Mouse (Mus musculus) testis, adult 2 months (tissue): ENCODE results near the gene Lima1. TPM values are rescaled to one million over a fixed set of nuclear protein-coding genes. Genes with fewer than 3 reads are reported as not detected.

Source experiments
- H3K27ac ChIP-seq: fragments of 200-500 bp; 2 replicates; pipeline ENCODE4 v1.5.1; 2012; ENCODE audit warnings: low read depth, low read length; ENCODE audit not compliant: control insufficient read depth, insufficient read depth
- H3K27me3 ChIP-seq: fragments of 200-500 bp; 2 replicates; pipeline ENCODE4 v1.6.1; 2012; ENCODE audit warnings: mild to moderate bottlenecking, low read length, moderate library complexity; ENCODE audit not compliant: control insufficient read depth, insufficient read depth
- H3K36me3 ChIP-seq: fragments of 200-500 bp; 2 replicates; pipeline ENCODE4 v1.6.1; 2012; ENCODE audit warnings: mild to moderate bottlenecking, low read length; ENCODE audit not compliant: control insufficient read depth, insufficient read depth
- H3K4me1 ChIP-seq: fragments of 200-500 bp; 2 replicates; pipeline ENCODE4 v1.6.1; 2012; ENCODE audit warnings: low read length; ENCODE audit not compliant: control insufficient read depth, insufficient read depth
- H3K4me3 ChIP-seq: fragments of 200-500 bp; 2 replicates; pipeline ENCODE4 v1.5.1; 2012; ENCODE audit warnings: low read depth, mild to moderate bottlenecking, low read length, moderate library complexity, mixed read lengths; ENCODE audit not compliant: control insufficient read depth
- CTCF ChIP-seq: fragments of 200-500 bp; IDR thresholded peaks from 2 replicates; pipeline ENCODE4 v1.5.1; 2012; ENCODE audit warnings: low read depth, mild to moderate bottlenecking, inconsistent platforms, low read length, moderate library complexity; ENCODE audit not compliant: control insufficient read depth, insufficient read depth, insufficient replicate concordance
- POLR2A ChIP-seq: fragments of 200-500 bp; IDR thresholded peaks from 2 replicates; pipeline ENCODE4 v1.6.1; 2012; ENCODE audit warnings: low read depth, mild to moderate bottlenecking, inconsistent platforms, low read length, moderate library complexity; ENCODE audit not compliant: control insufficient read depth
- polyA plus RNA-seq: library from polyadenylated mRNA; depleted of rRNA; stranded (reverse); fragments of >200 nt; gene quantifications from 2 replicates; pipeline ENCODE4 v1.2.3, GENCODE M21; 2012; rRNA removed

Gene Lima1
- polyA plus RNA-seq, 1 experiment: 3.8 TPM

DNA sequence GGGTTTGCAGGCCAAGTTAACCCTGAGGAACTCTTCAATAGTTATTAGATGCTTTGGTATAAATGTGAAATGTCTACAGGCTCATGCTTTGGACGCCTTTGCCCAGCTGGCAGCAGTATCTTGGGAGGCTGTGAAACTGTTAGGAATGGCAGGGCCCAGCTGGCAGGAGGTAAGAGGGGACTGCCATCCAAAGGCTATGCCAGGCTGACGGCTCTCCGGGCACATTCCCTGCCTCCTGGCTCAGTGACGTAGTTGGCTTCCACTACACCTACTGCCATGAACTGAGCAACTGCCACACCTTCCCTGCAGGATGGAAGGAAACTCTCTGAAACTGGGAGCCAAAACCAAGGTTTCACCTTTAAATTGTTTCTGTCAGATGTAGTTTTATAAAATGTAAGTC, 135.0 kb downstream of the Lima1 start:
- Histone ChIP-seq H3K27me3 (no peaks in the 10 kb centered on the region), H3K4me3 (no peak overlapping the region), H3K27ac (no peak overlapping the region), H3K36me3 (no peaks in the 10 kb centered on the region; the same call in none of the 2 replicates), H3K4me1 (no peaks in the 10 kb centered on the region)
- TF ChIP-seq POLR2A (no peak), CTCF (no peak)

DNA sequence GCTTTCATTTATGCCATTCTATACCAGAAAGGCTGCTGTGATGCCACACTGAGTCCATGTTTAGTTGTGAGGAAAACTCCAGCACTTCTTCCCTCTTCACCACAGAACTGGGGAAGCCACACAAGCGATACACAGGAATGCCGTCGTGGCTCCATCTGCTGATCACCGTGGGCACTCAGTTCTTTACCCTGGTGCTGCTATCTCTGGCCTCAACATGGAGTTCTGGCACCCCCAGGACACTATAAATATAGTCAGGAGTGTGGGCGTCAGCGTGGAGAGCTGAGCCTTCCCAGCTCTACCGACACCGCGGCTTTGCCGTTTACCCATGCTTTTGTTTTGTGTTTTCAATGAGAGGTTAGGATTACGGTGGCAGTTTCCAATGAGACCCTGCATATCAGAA, 138.6 kb downstream of the Lima1 start:
- TF ChIP-seq POLR2A (no peak), CTCF (no peak)
- Histone ChIP-seq H3K36me3 (peaks cover 1% of the 10 kb centered on the region; the same call in 1 of the 2 replicates), H3K4me1 (no peaks in the 10 kb centered on the region), H3K27me3 (no peaks in the 10 kb centered on the region), H3K27ac (no peak overlapping the region), H3K4me3 (no peak overlapping the region)

DNA sequence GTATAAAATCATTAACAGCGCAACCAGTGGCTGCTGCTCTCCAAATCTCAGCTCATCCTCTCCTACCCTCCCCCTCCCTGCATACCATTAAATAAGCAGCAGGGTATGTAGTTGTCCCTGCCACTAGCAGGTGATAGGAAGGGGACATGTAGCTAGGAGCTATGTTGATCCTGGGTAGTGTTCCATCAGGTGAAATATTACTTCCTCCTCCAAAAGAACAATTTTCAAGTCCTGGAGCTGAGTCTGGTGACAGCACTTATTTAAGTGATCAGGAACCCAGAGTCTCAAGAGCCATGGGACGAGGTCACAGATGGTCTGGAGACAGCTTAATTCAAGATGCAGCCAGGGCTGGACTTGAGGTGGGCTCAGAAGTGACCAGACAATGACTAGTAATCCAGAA, 139.6 kb downstream of the Lima1 start:
- TF ChIP-seq POLR2A: no peak
- TF ChIP-seq CTCF: no peak
- H3K27ac ChIP-seq: no peak overlapping the region
- no peaks in the 10 kb centered on the region for H3K27me3 ChIP-seq
- no peak overlapping the region for H3K4me3 ChIP-seq
- peaks cover 1% of the 10 kb centered on the region; the same call in 1 of the 2 replicates for H3K36me3 ChIP-seq
- no peaks in the 10 kb centered on the region for H3K4me1 ChIP-seq

DNA sequence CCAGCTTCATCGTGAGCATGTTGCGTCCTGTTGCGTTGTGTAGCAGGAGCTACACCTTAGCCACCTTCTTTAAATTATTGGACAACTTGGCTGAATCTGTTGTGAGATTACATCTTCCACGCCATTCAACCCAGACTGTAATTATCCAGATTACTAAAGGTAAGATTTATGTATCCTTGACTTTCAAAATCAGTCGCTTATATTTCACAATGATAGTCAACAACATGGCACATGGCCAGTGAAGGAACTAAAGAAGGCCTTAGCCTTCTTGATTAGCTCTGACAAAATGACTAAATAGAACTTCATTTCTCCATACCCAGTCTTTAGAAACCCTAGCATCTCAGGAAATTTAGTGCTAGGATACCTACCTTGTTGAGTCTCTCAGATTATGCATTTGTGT, 142.1 kb downstream of the Lima1 start:
- H3K36me3 ChIP-seq: peaks cover 1% of the 10 kb centered on the region; the same call in 1 of the 2 replicates
- H3K27ac ChIP-seq: no peak overlapping the region
- no peak overlapping the region for H3K4me3 ChIP-seq
- TF ChIP-seq POLR2A (no peak), CTCF (no peak)
- no peaks in the 10 kb centered on the region for H3K27me3 ChIP-seq
- H3K4me1 ChIP-seq: no peaks in the 10 kb centered on the region

DNA sequence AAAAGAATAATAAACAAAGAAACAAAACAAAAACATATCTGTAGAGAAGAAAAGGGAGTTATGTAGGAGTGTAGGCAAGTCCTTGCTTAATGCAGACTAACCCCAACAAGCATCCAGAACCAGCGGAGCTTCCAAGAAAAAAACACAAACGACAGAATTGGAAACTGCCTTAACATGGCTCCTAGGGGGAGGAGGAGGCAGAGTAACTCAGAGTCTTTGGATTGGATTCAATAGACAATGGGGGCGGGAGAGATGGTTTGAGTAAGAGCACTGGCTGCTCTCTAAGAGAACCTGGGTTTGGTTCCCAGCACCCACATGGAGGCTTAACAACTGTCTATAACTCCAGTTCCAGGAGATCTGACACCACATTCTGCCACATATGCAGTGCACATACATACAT, 143.6 kb downstream of the Lima1 start:
- peaks cover 1% of the 10 kb centered on the region; the same call in 1 of the 2 replicates for H3K36me3 ChIP-seq
- TF ChIP-seq POLR2A: no peak
- no peak for TF ChIP-seq CTCF
- H3K27ac ChIP-seq: no peak overlapping the region
- no peaks in the 10 kb centered on the region for H3K4me1 ChIP-seq
- H3K4me3 ChIP-seq: no peak overlapping the region
- H3K27me3 ChIP-seq: no peaks in the 10 kb centered on the region

DNA sequence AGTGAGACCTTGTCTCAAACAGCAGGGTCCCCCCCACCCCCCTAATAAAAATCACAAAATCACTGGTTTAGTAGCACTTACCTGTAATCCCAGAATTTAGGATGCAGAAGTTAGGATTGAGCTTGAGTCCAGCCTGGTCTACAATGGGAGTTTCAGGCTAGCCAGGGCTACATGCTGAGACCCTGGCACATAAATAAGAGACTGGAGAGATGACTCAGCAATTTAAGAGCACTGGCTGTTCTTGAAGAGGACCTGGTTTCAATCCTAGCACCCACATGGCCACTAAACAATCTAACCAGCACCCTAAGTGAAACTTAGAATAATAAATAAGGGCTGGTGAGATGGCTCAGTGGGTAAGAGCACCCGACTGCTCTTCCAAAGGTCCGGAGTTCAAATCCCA, 144.1 kb downstream of the Lima1 start:
- Histone ChIP-seq H3K36me3 (0 out of 2 replicates have a peak, but pooled peaks cover 1% of the 10 kb centered on the region), H3K27ac (no peak overlapping the region), H3K4me3 (no peak overlapping the region), H3K27me3 (no peaks in the 10 kb centered on the region), H3K4me1 (no peaks in the 10 kb centered on the region)
- no peak for TF ChIP-seq POLR2A
- TF ChIP-seq CTCF: no peak

DNA sequence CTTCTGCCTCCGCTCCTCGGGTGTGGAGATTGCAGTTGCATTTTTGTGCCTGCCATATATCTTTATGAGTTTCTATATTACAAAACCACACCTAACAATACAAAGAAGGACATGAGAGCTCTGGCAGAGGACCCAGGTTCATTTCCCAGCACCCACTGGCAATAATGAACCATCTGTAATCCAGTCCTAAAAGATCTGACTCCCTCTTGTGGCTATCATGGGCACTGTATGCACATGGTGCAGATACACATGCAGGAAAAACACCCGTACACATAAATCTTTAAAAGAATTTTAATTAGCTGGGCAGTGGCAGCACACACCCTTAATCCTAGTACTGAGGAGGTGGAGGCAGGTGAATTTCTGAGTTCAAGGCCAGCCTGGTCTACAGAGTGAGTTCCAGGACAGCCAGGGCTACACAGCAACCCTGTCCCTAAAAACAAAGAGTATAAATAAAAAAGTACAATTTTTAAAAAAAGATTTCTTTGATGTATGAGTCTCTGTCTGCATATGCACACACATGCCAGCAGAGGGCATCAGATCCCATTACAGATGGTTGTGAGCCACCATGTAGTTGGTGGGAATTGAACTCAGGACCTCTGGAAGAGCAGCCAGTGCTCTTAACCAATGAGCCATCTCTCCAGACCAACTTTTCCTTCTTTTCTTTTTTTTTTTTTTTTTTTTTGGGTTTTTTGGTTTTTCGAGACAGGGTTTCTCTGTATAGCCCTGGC, 146.0 kb downstream of the Lima1 start:
- Histone ChIP-seq H3K4me3 (no peak overlapping the region), H3K4me1 (peaks cover 6% of the 10 kb centered on the region), H3K27me3 (no peaks in the 10 kb centered on the region), H3K36me3 (no peaks in the 10 kb centered on the region), H3K27ac (no peak overlapping the region)
- TF ChIP-seq CTCF: no peak
- no peak for TF ChIP-seq POLR2A

Other genes with a start within 250 kb of the Lima1 start
- 41.2 and 45.7 TPM in 2 replicates for gene Racgap1, start 223.8 kb downstream of the Lima1 start, polyA plus RNA-seq
- 0.07 and 0.16 TPM in 2 replicates for gene Asic1, start 205.1 kb downstream of the Lima1 start, polyA plus RNA-seq
- 26.3 and 30.9 TPM in 2 replicates for gene Smarcd1, start 173.3 kb downstream of the Lima1 start, polyA plus RNA-seq
- not detected in 2 replicates for gene Gm17349, start 170.0 kb downstream of the Lima1 start, polyA plus RNA-seq
- 16.6 and 16.9 TPM in 2 replicates for gene Gpd1, start 157.9 kb downstream of the Lima1 start, polyA plus RNA-seq
- 50.5 and 51.6 TPM in 2 replicates for gene Cox14, start 149.8 kb downstream of the Lima1 start, polyA plus RNA-seq
- 19.4 and 23.4 TPM in 2 replicates for gene Cers5, start 102.6 kb downstream of the Lima1 start, polyA plus RNA-seq
- 65.1 and 69.6 TPM in 2 replicates for gene Fam186a, start 91.6 kb upstream of the Lima1 start, polyA plus RNA-seq
- gene Larp4, start 94.6 kb upstream of the Lima1 start, polyA plus RNA-seq: 30.1 and 37.9 TPM in 2 replicates
- gene Dip2b, start 163.2 kb upstream of the Lima1 start, polyA plus RNA-seq: 20.3 and 20.7 TPM in 2 replicates